Mouse (Mus musculus) gastrocnemius, postnatal 36 days (tissue): Measurements from ENCODE around the gene Tagap1. TPM values are rescaled to one million over a fixed set of nuclear protein-coding genes. Genes with fewer than 3 reads are reported as not detected.
"Not testable (repeated sequence)": the region's sequence is repeated elsewhere in the genome, so short reads cannot be mapped to it uniquely, and the experiment has no call there.

Experiments
- DNase-seq, 2 experiments: peaks; one replicate each; pipeline ENCODE4 v3.0.0; 2022
- intact Hi-C: fragments of 180-260 bp; cut with DNase I; formaldehyde crosslinking; loops from one replicate; pipeline ENCODE4 v1.15.1; 2025
- total RNA-seq, 2 experiments: library from RNA; stranded (reverse); gene quantifications; 2 replicates each; pipeline ENCODE4 v1.2.3; 2021

Gene Tagap1
- total RNA-seq, 2 experiments from 2014 or later: 10.5 to 12.0 TPM

- DNase-seq, intact Hi-C loops: not testable (repeated sequence)
Observed at GRCm38 (mm10) chr17:6965364-6965763, 4.4 kb upstream of the Tagap1 start.

- intact Hi-C loops, DNase-seq: not testable (repeated sequence)
Observed at GRCm38 (mm10) chr17:6962936-6963335, 2.0 kb upstream of the Tagap1 start.

GRCm38 (mm10) chr17:6962339-6962738, 1.4 kb upstream of the Tagap1 start:
- intact Hi-C loops, DNase-seq: not testable (repeated sequence)

- intact Hi-C loops: not testable (repeated sequence)
- DNase-seq: peak in 1 of 2 experiments; percentile 52
Observed at GRCm38 (mm10) chr17:6961181-6962000, 435 bp upstream of the Tagap1 start.

GRCm38 (mm10) chr17:6960349-6960748, 607 bp downstream of the Tagap1 start:
- intact Hi-C loops: not testable (repeated sequence)

GRCm38 (mm10) chr17:6959543-6960259, 1.3 kb downstream of the Tagap1 start:
- DNase-seq, intact Hi-C loops: not testable (repeated sequence)

More at GRCm38 (mm10) chr17:6960349-6960748, 607 bp downstream of the Tagap1 start:
- not testable (repeated sequence) for DNase-seq

- DNase-seq, intact Hi-C loops: not testable (repeated sequence)
Observed at GRCm38 (mm10) chr17:6958881-6959280, 2.1 kb downstream of the Tagap1 start.

GRCm38 (mm10) chr17:6948769-6949228, 12.2 kb downstream of the Tagap1 start:
- DNase-seq, intact Hi-C loops: not testable (repeated sequence)

GRCm38 (mm10) chr17:6947984-6948768, 12.8 kb downstream of the Tagap1 start, which contains the start of gene Rsph3b:
Gene Rsph3b (minus strand): TSS chr17:6948682.
- intact Hi-C loops: not testable (repeated sequence)

GRCm38 (mm10) chr17:6947637-6947983, 13.3 kb downstream of the Tagap1 start:
- DNase-seq, intact Hi-C loops: not testable (repeated sequence)

More at GRCm38 (mm10) chr17:6947984-6948768, 12.8 kb downstream of the Tagap1 start, which contains the start of gene Rsph3b:
- peak; percentile 65 to 80 for DNase-seq

- DNase-seq, intact Hi-C loops: not testable (repeated sequence)
Observed at GRCm38 (mm10) chr17:6942560-6942959, 18.4 kb downstream of the Tagap1 start.

- DNase-seq, intact Hi-C loops: not testable (repeated sequence)
Observed at GRCm38 (mm10) chr17:6931625-6932024, 29.3 kb downstream of the Tagap1 start.

GRCm38 (mm10) chr17:6920351-6920894, 40.5 kb downstream of the Tagap1 start:
- DNase-seq, intact Hi-C loops: not testable (repeated sequence)

- DNase-seq, intact Hi-C loops: not testable (repeated sequence)
Observed at GRCm38 (mm10) chr17:6919388-6919787, 41.6 kb downstream of the Tagap1 start.

GRCm38 (mm10) chr17:6915282-6915681, 45.7 kb downstream of the Tagap1 start:
- intact Hi-C loops, DNase-seq: not testable (repeated sequence)

- DNase-seq, intact Hi-C loops: not testable (repeated sequence)
Observed at GRCm38 (mm10) chr17:6914066-6914465, 46.9 kb downstream of the Tagap1 start.
